Mouse (Mus musculus) myocyte (in vitro differentiated cells): ENCODE measurements around the gene Sds. TPM values are rescaled to one million over a fixed set of nuclear protein-coding genes. Genes with fewer than 3 reads are reported as not detected.

Source experiments
- H3K27me3 ChIP-seq: one replicate; pipeline ENCODE4 v1.6.1; 2011; ENCODE audit not compliant: control insufficient read depth, insufficient read depth, insufficient read length
- H3K36me3 ChIP-seq: one replicate; pipeline ENCODE4 v1.6.1; 2011; ENCODE audit not compliant: control insufficient read depth, insufficient read depth
- H3K4me2 ChIP-seq: one replicate; pipeline ENCODE4 v1.6.1; 2011; ENCODE audit warnings: low read depth, control low read depth
- H3K4me3 ChIP-seq: one replicate; pipeline ENCODE4 v1.5.1; 2011; ENCODE audit warnings: mild to moderate bottlenecking, control low read depth, moderate library complexity
- H3K79me2 ChIP-seq: one replicate; pipeline ENCODE4 v1.6.1; 2011; ENCODE audit not compliant: control insufficient read depth, insufficient read depth
- H3ac ChIP-seq: one replicate; pipeline ENCODE4 v1.6.1; 2011; ENCODE audit not compliant: control insufficient read depth, insufficient read length
- CEBPB ChIP-seq: IDR thresholded peaks from 2 replicates; pipeline ENCODE4 v1.6.1; 2011; ENCODE audit warnings: mild to moderate bottlenecking, moderate library complexity; ENCODE audit not compliant: poor library complexity, insufficient read depth, severe bottlenecking
- E2F4 ChIP-seq: IDR thresholded peaks from one replicate; pipeline ENCODE4 v1.6.1; 2011; ENCODE audit warnings: mild to moderate bottlenecking, control low read depth, moderate library complexity; ENCODE audit not compliant: insufficient read depth
- MAX ChIP-seq: IDR thresholded peaks from one replicate; pipeline ENCODE4 v1.6.1; 2011; ENCODE audit warnings: low read depth, mild to moderate bottlenecking, control low read depth
- MYOD1 ChIP-seq, 3 experiments: IDR thresholded peaks; one replicate each; pipeline ENCODE4 v1.6.1; 2011; ENCODE audit warnings: control low read depth in 2 of 3, low read depth in 2 of 3, mild to moderate bottlenecking in 2 of 3, moderate library complexity in 1 of 3; ENCODE audit not compliant: insufficient read length in 2 of 3, control insufficient read depth in 1 of 3
- MYOG ChIP-seq, 3 experiments: IDR thresholded peaks; one replicate each; pipeline ENCODE4 v1.6.1; 2011; ENCODE audit warnings: control low read depth in 2 of 3, low read depth in 2 of 3, mild to moderate bottlenecking in 2 of 3; ENCODE audit not compliant: insufficient read length in 2 of 3, control insufficient read depth in 1 of 3, insufficient read depth in 1 of 3
- POLR2A ChIP-seq: IDR thresholded peaks from one replicate; pipeline ENCODE4 v1.6.1; 2011; ENCODE audit warnings: low read depth, mild to moderate bottlenecking, control low read depth, moderate library complexity; ENCODE audit not compliant: insufficient read length
- POLR2AphosphoS2 ChIP-seq: IDR thresholded peaks from one replicate; pipeline ENCODE4 v1.6.1; 2011; ENCODE audit warnings: low read depth, control low read depth; ENCODE audit not compliant: insufficient read length
- REST ChIP-seq: IDR thresholded peaks from one replicate; pipeline ENCODE4 v1.6.1; 2011; ENCODE audit warnings: mild to moderate bottlenecking, control low read depth, moderate library complexity; ENCODE audit not compliant: insufficient read depth, insufficient read length
- SRF ChIP-seq: IDR thresholded peaks from one replicate; pipeline ENCODE4 v1.6.1; 2011; ENCODE audit warnings: low read depth; ENCODE audit not compliant: control insufficient read depth, insufficient read length
- TCF12 ChIP-seq: IDR thresholded peaks from one replicate; pipeline ENCODE4 v1.6.1; 2011; ENCODE audit warnings: mild to moderate bottlenecking, control low read depth; ENCODE audit not compliant: poor library complexity, insufficient read depth, severe bottlenecking
- TCF3 ChIP-seq: IDR thresholded peaks from one replicate; pipeline ENCODE4 v1.6.1; 2011; ENCODE audit warnings: low read depth, control low read depth; ENCODE audit not compliant: insufficient read length
- USF1 ChIP-seq: IDR thresholded peaks from one replicate; pipeline ENCODE4 v1.6.1; 2011; ENCODE audit warnings: low read depth, mild to moderate bottlenecking, control low read depth, moderate library complexity
- polyA plus RNA-seq: library from polyadenylated mRNA; unstranded; fragments of >200 nt; fragmentation: generic; extraction: Trizol; gene quantifications from one replicate; pipeline ENCODE4 v1.2.1, GENCODE M21; 2012; ENCODE audit warnings: missing spikeins

Sds gene
- not detected for polyA plus RNA-seq

DNA sequence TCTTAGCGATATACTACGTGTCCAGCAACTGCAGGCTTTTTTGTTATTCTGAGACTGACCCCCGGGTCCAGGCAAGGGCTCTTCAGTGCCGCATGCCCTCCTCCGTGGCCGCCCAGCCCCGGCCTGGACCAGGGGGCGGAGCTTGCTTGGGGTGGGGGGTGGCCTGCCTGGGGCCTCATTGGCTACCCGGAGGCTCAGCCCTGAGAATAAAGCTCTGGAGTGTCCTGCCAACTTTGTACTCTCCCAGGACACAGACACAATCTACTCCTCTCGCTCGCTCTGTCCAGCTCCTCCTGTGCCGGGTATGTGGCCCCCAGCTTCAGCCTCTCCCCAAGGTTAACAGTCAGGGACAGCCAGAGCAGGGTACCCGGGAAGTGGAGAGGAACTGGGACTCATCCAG lies at the start of gene Sds:
Gene Sds (plus strand): TSS at position 231 of the 400 bp plus-strand sequence.
- TF ChIP-seq CEBPB (no peak), TCF12 (no peak), POLR2A (no peak), SRF (no peak), MYOG (IDR thresholded peaks at IDR 0.05; ENCODE audit: control insufficient read depth in 1 of 3, insufficient read depth in 1 of 3, insufficient read length in 2 of 3, low read depth in 2 of 3) (no peak), TCF3 (no peak), REST (no peak), MAX (no peak), USF1 (no peak), E2F4 (no peak), POLR2AphosphoS2 (no peak)
- no peak within 1 kb of the TSS for H3K4me2 ChIP-seq
- H3ac ChIP-seq: no peak within 1 kb of the TSS

DNA sequence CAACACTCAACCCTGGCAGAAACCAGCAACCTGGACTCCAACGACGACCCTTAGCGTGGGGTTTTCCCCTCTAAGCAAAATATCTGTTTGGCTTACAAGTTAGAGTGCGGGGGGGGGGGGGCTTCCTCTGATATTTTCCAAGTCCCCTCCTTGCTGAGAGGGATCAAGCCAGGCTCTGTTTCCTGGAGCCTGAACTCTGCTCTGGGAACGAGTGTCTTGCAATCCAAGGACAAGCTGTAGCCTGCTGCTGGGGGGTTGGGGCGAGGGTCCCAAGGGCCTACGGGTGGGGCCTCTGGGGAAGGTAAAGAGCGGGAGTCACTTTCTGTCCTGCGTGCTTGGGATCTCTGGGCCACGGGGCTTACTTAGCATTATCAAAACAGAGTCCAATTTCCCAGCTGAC lies 49.8 kb upstream of the Sds start:
- Histone ChIP-seq H3K79me2 (no peaks in the 10 kb centered on the region), H3K4me2 (no peak overlapping the region), H3K36me3 (no peaks in the 10 kb centered on the region), H3K27me3 (peaks cover 53% of the 10 kb centered on the region), H3ac (no peak overlapping the region), H3K4me3 (no peak overlapping the region)
- TF ChIP-seq TCF12: no peak

More for the DNA sequence above, at the start of gene Sds:
- no peaks in the 10 kb centered on the region for H3K79me2 ChIP-seq
- H3K4me3 ChIP-seq: no peak within 1 kb of the TSS
- peaks cover 60% of the 10 kb centered on the region for H3K27me3 ChIP-seq
- no peaks in the 10 kb centered on the region for H3K36me3 ChIP-seq

GRCm38 (mm10) chr5:120427451-120427938 lies 48.8 kb upstream of the Sds start:
- no peak for TF ChIP-seq TCF3
- TF ChIP-seq REST: no peak
- no peak for TF ChIP-seq USF1
- TF ChIP-seq POLR2A: no peak
- TF ChIP-seq SRF: no peak
- no peak for TF ChIP-seq CEBPB
- no peak for TF ChIP-seq MYOG (IDR thresholded peaks at IDR 0.05; ENCODE audit: control insufficient read depth in 1 of 3, insufficient read depth in 1 of 3, insufficient read length in 2 of 3, low read depth in 2 of 3)
- no peak for TF ChIP-seq E2F4
- TF ChIP-seq MYOD1 (IDR thresholded peaks at IDR 0.05; ENCODE audit: control insufficient read depth in 1 of 3, insufficient read length in 2 of 3, low read depth in 2 of 3): no peak
- TF ChIP-seq MAX: no peak
- no peak for TF ChIP-seq TCF12
- H3K79me2 ChIP-seq: no peaks in the 10 kb centered on the region
- no peaks in the 10 kb centered on the region for H3K36me3 ChIP-seq
- H3K27me3 ChIP-seq: peaks cover 63% of the 10 kb centered on the region
- no peak overlapping the region for H3K4me2 ChIP-seq
- no peak overlapping the region for H3ac ChIP-seq
- H3K4me3 ChIP-seq: no peak overlapping the region

GRCm38 (mm10) chr5:120428189-120428838 lies 48.0 kb upstream of the Sds start:
- Histone ChIP-seq H3K27me3 (peaks cover 71% of the 10 kb centered on the region), H3K36me3 (no peaks in the 10 kb centered on the region), H3K4me3 (no peak overlapping the region), H3ac (no peak overlapping the region), H3K79me2 (no peaks in the 10 kb centered on the region), H3K4me2 (no peak overlapping the region)
- no peak for TF ChIP-seq SRF
- no peak for TF ChIP-seq MYOD1 (IDR thresholded peaks at IDR 0.05; ENCODE audit: control insufficient read depth in 1 of 3, insufficient read length in 2 of 3, low read depth in 2 of 3)
- TF ChIP-seq E2F4: no peak
- TF ChIP-seq TCF12: no peak
- no peak for TF ChIP-seq CEBPB
- TF ChIP-seq USF1: no peak
- no peak for TF ChIP-seq REST
- no peak for TF ChIP-seq POLR2A
- no peak for TF ChIP-seq POLR2AphosphoS2
- TF ChIP-seq MYOG (IDR thresholded peaks at IDR 0.05; ENCODE audit: control insufficient read depth in 1 of 3, insufficient read depth in 1 of 3, insufficient read length in 2 of 3, low read depth in 2 of 3): no peak
- TF ChIP-seq TCF3: no peak
- TF ChIP-seq MAX: no peak

DNA sequence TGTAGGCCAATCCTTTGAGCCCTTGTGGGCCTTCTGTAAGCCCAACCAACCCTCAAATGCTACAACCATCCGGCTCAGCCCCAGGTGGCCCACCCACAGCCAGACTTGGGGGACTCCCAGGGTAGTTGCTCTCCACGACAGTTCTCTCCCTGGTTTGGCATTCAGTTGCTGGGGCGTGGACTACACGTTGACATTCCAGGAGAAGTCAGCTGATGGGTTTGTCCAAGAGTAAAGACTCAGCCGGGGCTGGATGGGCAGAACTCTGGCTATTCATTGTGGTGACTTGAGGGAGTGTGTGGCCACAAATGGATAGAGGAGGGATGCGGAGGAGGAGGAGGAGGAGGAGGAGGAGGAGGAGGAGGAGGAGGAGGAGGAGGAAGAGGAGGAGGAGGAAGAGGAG lies 47.3 kb upstream of the Sds start:
- no peak for TF ChIP-seq MYOD1 (IDR thresholded peaks at IDR 0.05; ENCODE audit: control insufficient read depth in 1 of 3, insufficient read length in 2 of 3, low read depth in 2 of 3)
- TF ChIP-seq POLR2A: no peak
- TF ChIP-seq USF1: no peak
- TF ChIP-seq TCF3: no peak
- TF ChIP-seq E2F4: no peak
- TF ChIP-seq MYOG (IDR thresholded peaks at IDR 0.05; ENCODE audit: control insufficient read depth in 1 of 3, insufficient read depth in 1 of 3, insufficient read length in 2 of 3, low read depth in 2 of 3): no peak
- no peak for TF ChIP-seq CEBPB
- no peak for TF ChIP-seq TCF12
- TF ChIP-seq POLR2AphosphoS2: no peak
- TF ChIP-seq MAX: no peak
- no peak for TF ChIP-seq SRF
- TF ChIP-seq REST: no peak

More for the DNA sequence above, 47.3 kb upstream of the Sds start:
- Histone ChIP-seq H3ac (no peak overlapping the region), H3K36me3 (no peaks in the 10 kb centered on the region), H3K79me2 (no peaks in the 10 kb centered on the region), H3K27me3 (peaks cover 76% of the 10 kb centered on the region), H3K4me2 (no peak overlapping the region), H3K4me3 (no peak overlapping the region)
